Mouse (Mus musculus) ES-Bruce4 (cell line): Measurements from ENCODE around the gene Phyhipl.

ENCODE experiments used
- CTCF ChIP-seq: IDR thresholded peaks from one replicate; pipeline ENCODE4 v1.8.1; 2011; ENCODE audit warnings: low read depth, low read length
- EP300 ChIP-seq: IDR thresholded peaks from 2 replicates; pipeline ENCODE4 v1.6.1; 2011; ENCODE audit warnings: low read depth, low read length; ENCODE audit not compliant: insufficient read depth
- POLR2A ChIP-seq: IDR thresholded peaks from one replicate; pipeline ENCODE4 v1.8.1; 2011; ENCODE audit warnings: low read length; ENCODE audit not compliant: insufficient read depth

GRCm38 (mm10) chr10:70535401-70535800 is 120.4 kb downstream of the Phyhipl start:
- TF ChIP-seq CTCF (no peak), POLR2A (no peak), EP300 (no peak)
